Mouse (Mus musculus) lung, embryonic 16.5 days (tissue): Measurements from ENCODE around the gene Kcnk4. TPM values are rescaled to one million over a fixed set of nuclear protein-coding genes. Genes with fewer than 3 reads are reported as not detected.
"Not testable (repeated sequence)": the region's sequence is repeated elsewhere in the genome, so short reads cannot be mapped to it uniquely, and the experiment has no call there.

ENCODE experiments used
- ATAC-seq: fragments of 200-750 bp; cut with Nextera tagmentation; 2 replicates; pipeline ENCODE4 v1.8.0; 2017; ENCODE audit warnings: low read depth, mild to moderate bottlenecking, moderate library complexity
- H3K27ac ChIP-seq: fragments of 300-500 bp; sonication (generic); 2 replicates; pipeline ENCODE4 v1.5.1; 2014; ENCODE audit warnings: mild to moderate bottlenecking, control low read depth, low read length
- H3K27me3 ChIP-seq: fragments of 300-500 bp; sonication (generic); 2 replicates; pipeline ENCODE4 v1.6.1; 2014; ENCODE audit warnings: low read depth, low read length, mixed read lengths; ENCODE audit not compliant: control insufficient read depth, insufficient read depth
- H3K36me3 ChIP-seq: fragments of 300-500 bp; sonication (generic); 2 replicates; pipeline ENCODE4 v1.6.1; 2014; ENCODE audit warnings: low read length; ENCODE audit not compliant: control insufficient read depth, insufficient read depth
- H3K4me1 ChIP-seq: fragments of 300-500 bp; sonication (generic); replicated peaks from 2 replicates; pipeline ENCODE4 v1.6.1; 2014; ENCODE audit warnings: low read length, mixed read lengths; ENCODE audit not compliant: control insufficient read depth, insufficient read depth
- H3K4me2 ChIP-seq: fragments of 300-500 bp; sonication (generic); 2 replicates; pipeline ENCODE4 v1.6.1; 2014; ENCODE audit warnings: low read depth, low read length, control low read depth
- H3K4me3 ChIP-seq: fragments of 300-500 bp; sonication (generic); 2 replicates; pipeline ENCODE4 v1.5.1; 2014; ENCODE audit warnings: mild to moderate bottlenecking, low read length, control low read depth
- H3K9ac ChIP-seq: fragments of 300-500 bp; sonication (generic); 2 replicates; pipeline ENCODE4 v1.6.1; 2014; ENCODE audit warnings: low read length, control low read depth
- H3K9me3 ChIP-seq: fragments of 300-500 bp; sonication (generic); 2 replicates; pipeline ENCODE4 v1.6.1; 2016; ENCODE audit warnings: low read length; ENCODE audit not compliant: control insufficient read depth
- WGBS: fragments of 180-500 bp; shearing (Covaris S2); extraction: QIAGEN DNeasy Blood & Tissue Kit; methylation state at CpG from one replicate; pipeline ENCODE4 v1.1.7; 2014; 5-methylcytosine and 5-hydroxymethylcytosine counted together
- polyA plus RNA-seq: library from polyadenylated mRNA; unstranded; fragments of >200 nt; fragmentation: Nextera tagmentation; extraction: Ambion mirVana; gene quantifications from 2 replicates; pipeline ENCODE4 v1.2.1, GENCODE M21; 2015

Kcnk4 gene
- polyA plus RNA-seq, 1 experiment from 2014 or later: 0.21 TPM

DNA sequence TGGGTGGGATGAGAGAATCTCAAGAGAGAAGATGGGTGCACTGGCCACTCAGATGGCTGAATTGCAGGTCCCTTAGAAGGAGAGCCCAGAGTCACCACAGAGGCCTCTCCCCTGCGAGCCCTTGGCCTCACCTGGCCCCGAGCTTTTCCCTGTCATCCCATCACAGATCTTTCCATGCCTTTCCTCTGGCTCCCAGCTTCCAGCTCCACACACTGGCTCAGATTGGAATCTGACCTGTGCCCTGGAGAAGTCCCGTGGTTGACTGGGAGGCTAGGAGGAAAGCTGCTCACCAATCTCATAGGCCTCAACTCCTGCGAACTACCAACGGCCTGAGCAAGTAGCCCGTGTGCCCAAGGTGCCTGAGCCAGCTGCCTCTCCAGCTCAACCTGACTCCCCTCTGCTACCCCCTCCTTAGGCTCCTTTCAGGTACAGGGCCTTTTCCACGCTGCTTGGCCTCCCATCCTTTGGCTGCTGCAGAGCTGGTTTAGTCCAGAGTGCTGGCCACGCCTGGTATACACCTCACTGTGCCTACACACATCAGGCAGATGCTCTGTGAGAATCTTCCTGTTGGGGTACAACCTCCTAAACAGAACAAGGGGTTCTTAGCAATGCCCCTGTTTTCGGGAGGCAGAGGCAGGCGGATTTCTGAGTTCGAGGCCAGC is 28.7 kb downstream of the Kcnk4 start:
- H3K27me3 ChIP-seq: no peaks in the 10 kb centered on the region
- H3K9ac ChIP-seq: no peak overlapping the region
- H3K27ac ChIP-seq: no peak overlapping the region
- H3K4me3 ChIP-seq: no peak overlapping the region
- H3K9me3 ChIP-seq: no peaks in the 10 kb centered on the region
- peaks cover 8% of the 10 kb centered on the region for H3K36me3 ChIP-seq
- 90% methylated on average over 11 of the region's 11 CpGs for WGBS
- ATAC-seq: no peak
- no peak overlapping the region for H3K4me2 ChIP-seq
- peaks cover 11% of the 10 kb centered on the region for H3K4me1 ChIP-seq

- Histone ChIP-seq H3K27me3 (no peaks in the 10 kb centered on the region), H3K27ac (no peak overlapping the region), H3K36me3 (peaks cover 8% of the 10 kb centered on the region), H3K4me2 (no peak overlapping the region), H3K4me1 (peaks cover 11% of the 10 kb centered on the region), H3K4me3 (no peak overlapping the region), H3K9ac (no peak overlapping the region), H3K9me3 (no peaks in the 10 kb centered on the region)
- WGBS: 81% methylated on average over 2 of the region's 2 CpGs
- no peak for ATAC-seq
These were observed 29.5 kb downstream of the Kcnk4 start for GRCm38 (mm10) chr19:6904846-6905245.

DNA sequence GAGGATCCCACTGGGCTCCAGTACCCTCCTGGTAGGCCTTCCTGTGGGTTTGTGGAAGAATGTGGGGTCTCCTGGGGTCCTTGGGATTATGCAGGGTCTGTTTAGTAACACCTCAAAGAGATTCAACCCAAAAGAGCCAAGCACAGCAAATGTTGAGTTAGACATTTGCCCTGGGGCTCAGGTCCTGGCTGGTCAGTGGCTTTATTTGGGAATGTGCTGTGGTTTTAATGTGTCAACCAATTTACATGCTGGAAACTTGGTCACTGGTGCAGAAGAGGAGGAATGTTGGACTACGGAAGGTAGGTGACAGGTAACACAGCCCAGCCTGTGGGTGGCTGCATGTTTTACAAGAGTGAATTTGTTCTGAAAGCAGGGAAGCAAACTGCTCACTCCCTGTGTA is 31.3 kb downstream of the Kcnk4 start:
- Histone ChIP-seq H3K27ac (no peak overlapping the region), H3K36me3 (peaks cover 8% of the 10 kb centered on the region), H3K4me2 (no peak overlapping the region), H3K9me3 (no peaks in the 10 kb centered on the region), H3K4me1 (peaks cover 3% of the 10 kb centered on the region), H3K4me3 (no peak overlapping the region), H3K27me3 (no peaks in the 10 kb centered on the region), H3K9ac (no peak overlapping the region)
- ATAC-seq: no peak
- WGBS: 89% methylated on average over 1 of the region's 1 CpGs

DNA sequence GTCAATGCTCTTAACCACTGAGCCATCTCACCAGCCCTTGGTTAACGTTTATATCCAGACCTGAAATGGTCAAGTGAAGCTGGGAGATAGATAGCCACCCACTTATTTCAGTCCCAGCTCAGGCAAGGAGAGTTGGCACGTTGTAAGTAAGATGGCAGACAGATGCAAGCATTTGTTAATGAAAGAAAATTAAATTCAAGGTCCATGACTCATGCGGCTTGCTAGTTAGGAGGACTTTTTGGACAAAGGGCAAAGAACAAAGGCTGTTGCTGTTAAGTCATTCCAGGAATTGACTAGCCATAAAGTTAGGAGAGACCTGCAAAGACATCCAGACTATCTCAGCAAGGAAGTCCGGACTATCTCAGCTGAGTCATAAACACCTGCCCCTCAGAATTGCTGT is 34.7 kb downstream of the Kcnk4 start:
- Histone ChIP-seq H3K4me1 (no peaks in the 10 kb centered on the region), H3K36me3 (no peaks in the 10 kb centered on the region), H3K27me3 (no peaks in the 10 kb centered on the region), H3K27ac (no peak overlapping the region), H3K9ac (no peak overlapping the region), H3K4me3 (no peak overlapping the region), H3K4me2 (no peak overlapping the region), H3K9me3 (no peaks in the 10 kb centered on the region)
- ATAC-seq: no peak
- 78% methylated on average over 4 of the region's 4 CpGs for WGBS

DNA sequence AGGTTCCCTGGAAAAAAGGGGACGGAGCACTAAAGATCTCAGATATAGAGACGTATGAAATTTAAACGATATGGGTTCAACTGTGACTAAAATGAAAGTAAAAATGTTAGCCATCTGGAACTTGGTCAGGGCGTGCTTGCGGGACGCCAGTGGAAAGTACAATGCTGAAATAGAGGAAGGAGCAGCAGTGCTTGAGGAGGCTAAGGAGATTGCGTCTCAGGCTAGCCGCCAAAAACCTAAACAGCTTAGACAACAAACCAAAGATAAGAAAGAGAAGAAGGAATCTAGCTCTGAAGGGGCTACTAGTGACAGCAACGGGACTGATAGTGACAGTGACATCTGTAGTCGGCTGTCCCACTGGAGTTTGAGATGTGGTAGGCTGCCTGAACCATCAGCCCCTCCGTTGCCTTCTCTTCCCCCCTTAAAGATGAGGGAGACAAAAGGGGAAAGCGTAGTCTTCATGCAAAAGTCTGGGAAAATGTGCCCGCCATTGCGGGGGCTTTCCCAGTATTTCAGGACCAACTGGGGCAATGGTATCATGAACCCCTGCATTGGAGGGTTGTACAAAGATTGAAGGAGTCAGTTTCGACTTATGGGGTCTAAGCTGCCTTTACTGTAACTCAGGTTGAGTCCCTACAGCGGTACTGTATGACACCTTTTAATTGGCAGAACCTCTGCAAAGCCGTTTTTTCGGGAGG is 38.6 kb downstream of the Kcnk4 start:
- not testable (repeated sequence) for ATAC-seq, H3K4me2 ChIP-seq
- WGBS: 78% methylated on average over 18 of the region's 18 CpGs

GRCm38 (mm10) chr19:6893731-6894451 is 40.4 kb downstream of the Kcnk4 start:
- H3K9me3 ChIP-seq: no peaks in the 10 kb centered on the region
- H3K27me3 ChIP-seq: no peaks in the 10 kb centered on the region
- WGBS: 90% methylated on average over 14 of the region's 14 CpGs

More for the DNA sequence above, 38.6 kb downstream of the Kcnk4 start:
- not testable (repeated sequence) for H3K4me1 ChIP-seq, H3K27me3 ChIP-seq, H3K9ac ChIP-seq, H3K36me3 ChIP-seq, H3K9me3 ChIP-seq, H3K27ac ChIP-seq, H3K4me3 ChIP-seq

DNA sequence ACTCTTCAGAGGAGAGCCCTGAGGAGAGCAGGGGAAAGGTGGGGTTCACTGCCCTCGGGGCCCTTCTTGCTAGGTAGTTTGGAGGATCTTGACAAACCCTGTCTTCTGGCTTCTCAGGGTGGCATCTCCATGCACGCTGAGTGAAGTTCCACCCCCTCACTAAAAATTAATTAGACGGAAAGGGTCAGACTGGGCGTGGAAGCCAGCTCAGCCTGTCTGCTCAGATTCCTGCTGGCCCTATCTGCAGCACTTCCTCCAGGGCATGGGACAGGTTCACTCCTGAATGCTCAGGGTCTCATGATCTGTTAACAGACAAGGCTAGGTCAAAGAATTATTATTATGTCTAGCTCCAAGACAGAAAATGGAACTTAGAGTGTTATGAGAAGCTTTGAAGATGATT is 41.8 kb downstream of the Kcnk4 start:
- Histone ChIP-seq H3K4me1 (no peaks in the 10 kb centered on the region), H3K9me3 (no peaks in the 10 kb centered on the region), H3K27ac (no peak overlapping the region), H3K36me3 (no peaks in the 10 kb centered on the region), H3K9ac (no peak overlapping the region), H3K4me2 (no peak overlapping the region), H3K27me3 (no peaks in the 10 kb centered on the region), H3K4me3 (no peak overlapping the region)
- WGBS: 49% methylated on average over 4 of the region's 4 CpGs
- ATAC-seq: no peak

More at GRCm38 (mm10) chr19:6893731-6894451, 40.4 kb downstream of the Kcnk4 start:
- ATAC-seq: no peak
- no peaks in the 10 kb centered on the region for H3K36me3 ChIP-seq
- H3K27ac ChIP-seq: no peak overlapping the region
- H3K4me3 ChIP-seq: no peak overlapping the region
- no peak overlapping the region for H3K9ac ChIP-seq
- no peaks in the 10 kb centered on the region for H3K4me1 ChIP-seq
- no peak overlapping the region for H3K4me2 ChIP-seq

GRCm38 (mm10) chr19:6877965-6878364 is 56.4 kb downstream of the Kcnk4 start:
- peaks cover 7% of the 10 kb centered on the region for H3K9me3 ChIP-seq
- H3K36me3 ChIP-seq: no peaks in the 10 kb centered on the region
- H3K4me1 ChIP-seq: no peaks in the 10 kb centered on the region
- H3K9ac ChIP-seq: no peak overlapping the region
- H3K4me3 ChIP-seq: no peak overlapping the region
- no peaks in the 10 kb centered on the region for H3K27me3 ChIP-seq
- no peak overlapping the region for H3K4me2 ChIP-seq
- ATAC-seq: no peak
- WGBS: 74% methylated on average over 4 of the region's 4 CpGs
- H3K27ac ChIP-seq: no peak overlapping the region

GRCm38 (mm10) chr19:6876799-6877198 is 57.5 kb downstream of the Kcnk4 start:
- no peak overlapping the region for H3K4me2 ChIP-seq
- no peak overlapping the region for H3K27ac ChIP-seq
- no peak overlapping the region for H3K4me3 ChIP-seq
- no peak overlapping the region for H3K9ac ChIP-seq
- no peak for ATAC-seq
- H3K36me3 ChIP-seq: no peaks in the 10 kb centered on the region
- no peaks in the 10 kb centered on the region for H3K4me1 ChIP-seq
- H3K9me3 ChIP-seq: peaks cover 7% of the 10 kb centered on the region
- H3K27me3 ChIP-seq: no peaks in the 10 kb centered on the region
